Mouse (Mus musculus) lung, adult 2 months (tissue): ENCODE data around the gene Ifne.

Experiments used
- CTCF ChIP-seq: fragments of 200-500 bp; IDR thresholded peaks from 2 replicates; pipeline ENCODE4 v1.5.1; 2011; ENCODE audit warnings: mild to moderate bottlenecking, low read length, control low read depth; ENCODE audit not compliant: insufficient read depth
- POLR2A ChIP-seq: fragments of 200-500 bp; IDR thresholded peaks from 2 replicates; pipeline ENCODE4 v1.6.1; 2011; ENCODE audit warnings: low read depth, mild to moderate bottlenecking, control low read depth, low read length, borderline replicate concordance; ENCODE audit errors: extremely low read depth

- TF ChIP-seq CTCF (no peak), POLR2A (no peak)
Observed at GRCm38 (mm10) chr4:88913984-88914383, 34.0 kb upstream of the Ifne start.
